Mouse (Mus musculus): Measurements from ENCODE around the gene Wdfy2.

DNA sequence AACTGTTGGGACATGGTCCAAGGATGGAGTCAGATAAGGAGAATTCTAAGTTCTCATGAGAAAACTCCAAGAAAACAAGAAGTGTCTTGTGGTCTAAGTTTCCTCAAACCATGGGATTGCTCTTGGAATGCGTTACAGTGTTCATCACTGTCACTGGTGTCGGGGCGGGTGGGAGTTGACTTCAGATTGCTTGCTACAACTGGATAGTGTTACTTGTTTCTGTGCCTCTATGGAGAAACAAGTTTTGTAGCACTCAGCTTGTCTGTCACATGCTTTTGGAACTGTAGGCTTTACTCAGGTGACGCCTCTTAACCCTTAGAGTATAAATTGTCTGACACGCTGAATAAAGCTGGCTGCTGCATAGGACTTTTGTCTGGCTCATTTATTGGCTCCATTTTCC, 34.3 kb upstream of the Wdfy2 start:
- TF ChIP-seq POLR2A (IDR thresholded peaks at IDR 0.05; ENCODE audit: insufficient read length, low read depth) (no peak), USF1 (IDR thresholded peaks at IDR 0.05; ENCODE audit: low read depth) (no peak), POLR2AphosphoS2 (IDR thresholded peaks at IDR 0.05; ENCODE audit: insufficient read length, low read depth) (no peak), MYOD1 (IDR thresholded peaks at IDR 0.05; ENCODE audit: control insufficient read depth in 1 of 3, insufficient read length in 2 of 3, low read depth in 2 of 3) (no peak), REST (IDR thresholded peaks at IDR 0.05; ENCODE audit: insufficient read depth, insufficient read length) (no peak), E2F4 (IDR thresholded peaks at IDR 0.05; ENCODE audit: insufficient read depth) (no peak)

Measured in myocyte (in vitro differentiated cells).